8 mouse cellular contexts compared by ENCODE assay signal in genomic region chr5:85936667-85937314, GRCm38 (mm10).
DNase-seq lines count a peak whose midpoint lies in the region; ATAC-seq lines count a peak whose summit lies in the region.

No protein-coding gene starts in this region.

- 41% methylated on average over 8 of the region's 8 CpGs for WGBS in midbrain, embryonic 10.5 days
- WGBS in midbrain, embryonic 15.5 days = 34% methylated on average over 8 of the region's 8 CpGs
- 32% methylated on average over 8 of the region's 8 CpGs for WGBS in embryonic facial prominence, embryonic 14.5 days
- WGBS in lung, embryonic 16.5 days = 23% methylated on average over 8 of the region's 8 CpGs

- no peaks in the 10 kb centered on the region for H3K36me3 ChIP-seq in midbrain, embryonic 10.5 days
- H3K36me3 ChIP-seq in midbrain, embryonic 15.5 days (replicated peaks) = no peaks in the 10 kb centered on the region
- H3K36me3 ChIP-seq in embryonic facial prominence, embryonic 14.5 days (ENCODE audit: control insufficient read depth, insufficient read depth, low read length) = no peaks in the 10 kb centered on the region
- no peaks in the 10 kb centered on the region for H3K36me3 ChIP-seq in lung, embryonic 16.5 days (ENCODE audit: control insufficient read depth, insufficient read depth, low read length)

- H3K4me2 ChIP-seq in midbrain, embryonic 15.5 days = no peak overlapping the region
- no peak overlapping the region for H3K4me2 ChIP-seq in embryonic facial prominence, embryonic 14.5 days (ENCODE audit: low read depth, low read length)
- 0 out of 2 replicates have a peak overlapping the region, but pooled peaks have one; percentile 16 for H3K4me2 ChIP-seq in lung, embryonic 16.5 days (ENCODE audit: low read depth, low read length)

- H3K9me3 ChIP-seq in midbrain, embryonic 10.5 days (replicated peaks) = no peaks in the 10 kb centered on the region
- H3K9me3 ChIP-seq in midbrain, embryonic 15.5 days = no peaks in the 10 kb centered on the region
- no peaks in the 10 kb centered on the region for H3K9me3 ChIP-seq in embryonic facial prominence, embryonic 14.5 days (ENCODE audit: control insufficient read depth, low read length)
- no peaks in the 10 kb centered on the region for H3K9me3 ChIP-seq in lung, embryonic 16.5 days (ENCODE audit: control insufficient read depth, low read length)

- no peaks in the 10 kb centered on the region for H3K4me1 ChIP-seq in midbrain, embryonic 10.5 days
- H3K4me1 ChIP-seq in midbrain, embryonic 15.5 days = 0 out of 2 replicates have a peak, but pooled peaks cover 3% of the 10 kb centered on the region
- H3K4me1 ChIP-seq in embryonic facial prominence, embryonic 14.5 days (ENCODE audit: control insufficient read depth, insufficient read depth, low read length) = no peaks in the 10 kb centered on the region
- H3K4me1 ChIP-seq in lung, embryonic 16.5 days (replicated peaks; ENCODE audit: control insufficient read depth, insufficient read depth, low read length) = no peaks in the 10 kb centered on the region

- no peak overlapping the region for H3K9ac ChIP-seq in midbrain, embryonic 15.5 days
- no peak overlapping the region for H3K9ac ChIP-seq in embryonic facial prominence, embryonic 14.5 days (ENCODE audit: low read depth, low read length)
- no peak overlapping the region for H3K9ac ChIP-seq in lung, embryonic 16.5 days (ENCODE audit: low read length)

- H3K27ac ChIP-seq in midbrain, embryonic 10.5 days (replicated peaks) = no peak overlapping the region
- no peak overlapping the region for H3K27ac ChIP-seq in midbrain, embryonic 15.5 days
- no peak overlapping the region for H3K27ac ChIP-seq in embryonic facial prominence, embryonic 14.5 days (replicated peaks; ENCODE audit: low read depth, low read length)
- no peak overlapping the region for H3K27ac ChIP-seq in lung, embryonic 16.5 days (ENCODE audit: low read length)

- no peak overlapping the region for H3K4me3 ChIP-seq in midbrain, embryonic 10.5 days
- H3K4me3 ChIP-seq in midbrain, embryonic 15.5 days = no peak overlapping the region
- no peak overlapping the region for H3K4me3 ChIP-seq in embryonic facial prominence, embryonic 14.5 days (ENCODE audit: low read depth, low read length)
- no peak overlapping the region for H3K4me3 ChIP-seq in lung, embryonic 16.5 days (ENCODE audit: low read length)

- DNase-seq in midbrain, embryonic 10.5 days (ENCODE audit: low spot score) = peak; percentile 43
- DNase-seq in adrenal gland, postnatal 14 days = peak; percentile 37
- peak; percentile 49 for DNase-seq in embryonic facial prominence, embryonic 14.5 days (ENCODE audit: low spot score)
- DNase-seq in kidney, postnatal 4 days = peak; percentile 34 to 42
- DNase-seq in right cerebral cortex, postnatal 36 days (ENCODE audit: low spot score in 2 of 2) = peak; percentile 5 to 8
- no peak for DNase-seq in heart, adult 11 months

- no peaks in the 10 kb centered on the region for H3K27me3 ChIP-seq in midbrain, embryonic 10.5 days (ENCODE audit: low read depth, poor library complexity, severe bottlenecking)
- H3K27me3 ChIP-seq in midbrain, embryonic 15.5 days (replicated peaks) = no peaks in the 10 kb centered on the region
- H3K27me3 ChIP-seq in embryonic facial prominence, embryonic 14.5 days (replicated peaks; ENCODE audit: control insufficient read depth, insufficient read depth, low read length) = no peaks in the 10 kb centered on the region
- H3K27me3 ChIP-seq in lung, embryonic 16.5 days (ENCODE audit: control insufficient read depth, insufficient read depth, low read depth, low read length) = no peaks in the 10 kb centered on the region

- no peak; the same call in 1 of the 2 replicates for ATAC-seq in midbrain, embryonic 15.5 days (replicated peaks)
- no peak for ATAC-seq in embryonic facial prominence, embryonic 14.5 days (ENCODE audit: low read depth)
- no peak for ATAC-seq in lung, embryonic 16.5 days (ENCODE audit: low read depth)
